Mouse (Mus musculus) c-Kit-negative CD71-positive TER-119-positive erythroid progenitor cells, embryonic 14.5 days (primary cell): ENCODE measurements around the gene Pkp4.

Source experiments
- DNase-seq: peaks from one replicate; pipeline ENCODE4 v3.0.0-alpha.2; 2013; ENCODE audit warnings: low read depth, low spot score

The Pkp4 gene

DNA sequence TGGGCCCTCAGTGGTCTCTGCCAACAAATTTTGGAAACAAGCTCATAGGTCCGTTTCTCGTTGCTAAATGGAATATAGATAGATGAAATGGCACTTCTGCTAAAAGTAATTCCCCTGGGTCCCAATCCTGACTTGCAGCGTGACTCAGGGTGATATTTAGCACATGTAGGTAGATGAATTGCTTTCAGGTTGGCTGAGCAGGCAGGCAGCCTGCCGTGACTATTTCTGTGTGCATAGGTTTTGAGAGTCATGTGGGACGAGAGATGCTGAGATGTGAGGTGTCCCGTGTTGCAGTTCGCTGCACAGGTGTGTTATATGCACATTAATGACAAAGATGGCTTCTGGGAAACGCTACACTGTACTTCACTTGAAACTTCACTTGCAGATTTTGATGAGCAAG, 111.2 kb downstream of the Pkp4 start:
- DNase-seq: no peak

DNA sequence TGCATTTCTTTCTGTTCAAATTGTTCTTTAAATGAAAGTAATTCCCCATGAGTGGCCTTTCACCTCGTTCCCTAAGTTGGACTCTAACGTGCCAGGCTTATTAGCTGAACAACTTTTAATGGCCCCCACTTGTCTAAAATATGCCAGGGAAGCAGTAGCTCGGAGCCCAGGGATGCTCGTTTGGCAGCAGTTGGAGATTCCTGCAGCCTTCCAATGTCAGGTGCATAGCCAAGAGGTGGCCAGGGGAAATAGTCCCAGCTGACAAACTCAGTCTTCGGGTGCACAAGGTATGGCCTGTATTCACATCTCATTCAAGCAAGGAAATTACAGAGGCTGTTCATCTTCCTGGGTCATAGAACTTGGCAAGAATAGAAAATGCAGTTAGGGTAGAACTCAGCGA, 112.1 kb downstream of the Pkp4 start:
- no peak for DNase-seq

DNA sequence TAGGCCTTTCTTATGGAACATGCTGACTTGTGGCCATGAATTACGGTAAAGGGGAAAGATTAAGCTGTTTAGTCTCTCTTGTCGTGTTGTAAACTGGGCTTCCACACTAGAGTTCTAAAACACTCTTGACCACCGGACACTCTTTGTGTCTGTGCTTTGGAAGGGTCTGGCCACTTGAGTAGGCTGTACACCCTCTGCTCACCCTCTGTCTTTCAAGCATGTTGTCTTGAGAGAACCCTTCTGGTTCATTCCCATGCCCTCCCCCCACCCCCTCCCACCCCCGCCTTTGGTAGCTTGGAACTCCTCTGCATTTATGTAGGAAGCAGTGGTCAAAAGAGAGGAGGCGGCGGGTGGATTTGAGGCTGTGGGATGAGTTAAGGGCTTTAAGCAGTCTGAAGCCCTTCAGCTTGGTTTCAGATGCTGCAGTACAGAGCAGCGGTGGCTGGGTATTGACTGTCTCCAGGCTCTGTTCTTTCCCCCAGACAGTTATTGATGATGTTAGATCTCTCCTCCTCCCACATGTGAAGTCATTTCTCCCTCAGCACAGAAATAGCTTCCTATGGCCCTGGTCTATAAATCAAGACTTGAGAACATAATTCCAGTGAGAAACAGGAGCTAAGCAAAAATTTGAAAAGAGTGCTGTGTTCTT, 120.4 kb downstream of the Pkp4 start:
- DNase-seq: no peak

DNA sequence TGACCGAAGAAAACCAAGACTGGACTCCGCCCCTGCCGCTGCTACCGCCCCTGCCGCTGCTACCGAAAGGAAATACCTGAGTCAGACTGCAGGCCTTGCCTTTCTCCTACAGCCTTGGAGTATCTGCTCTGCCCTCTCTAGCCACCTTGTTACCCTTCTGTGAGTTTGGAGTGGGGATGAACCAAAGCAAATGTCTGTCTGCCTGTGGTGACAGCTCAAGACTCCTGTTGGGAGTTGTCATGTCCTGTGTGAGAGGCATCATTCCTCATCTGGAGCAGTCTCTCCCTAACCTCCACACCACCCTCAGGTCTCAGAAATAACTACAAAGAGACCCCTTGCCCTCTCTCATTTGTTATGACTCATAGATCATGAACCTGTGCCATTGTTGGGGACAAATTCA, 122.3 kb downstream of the Pkp4 start:
- DNase-seq: no peak

DNA sequence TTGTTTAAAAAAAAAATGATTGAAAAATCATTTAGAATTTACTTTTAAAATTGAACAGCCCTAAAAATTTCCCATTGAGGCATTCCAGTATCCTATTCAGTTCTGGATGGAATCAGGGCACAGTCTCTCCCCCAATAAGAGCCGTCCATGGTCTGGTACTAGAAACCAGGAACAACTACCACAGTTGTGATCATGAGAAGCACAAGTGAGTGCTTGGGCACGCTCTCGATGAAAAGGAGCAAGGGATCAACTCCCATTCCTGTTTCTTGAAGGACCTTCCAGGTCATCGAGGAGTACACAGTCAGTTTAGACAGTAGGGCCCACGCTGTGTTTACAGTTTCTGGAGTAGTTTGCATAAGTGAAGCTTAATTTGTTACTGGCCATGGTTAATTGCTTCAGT, 123.6 kb downstream of the Pkp4 start:
- no peak for DNase-seq

DNA sequence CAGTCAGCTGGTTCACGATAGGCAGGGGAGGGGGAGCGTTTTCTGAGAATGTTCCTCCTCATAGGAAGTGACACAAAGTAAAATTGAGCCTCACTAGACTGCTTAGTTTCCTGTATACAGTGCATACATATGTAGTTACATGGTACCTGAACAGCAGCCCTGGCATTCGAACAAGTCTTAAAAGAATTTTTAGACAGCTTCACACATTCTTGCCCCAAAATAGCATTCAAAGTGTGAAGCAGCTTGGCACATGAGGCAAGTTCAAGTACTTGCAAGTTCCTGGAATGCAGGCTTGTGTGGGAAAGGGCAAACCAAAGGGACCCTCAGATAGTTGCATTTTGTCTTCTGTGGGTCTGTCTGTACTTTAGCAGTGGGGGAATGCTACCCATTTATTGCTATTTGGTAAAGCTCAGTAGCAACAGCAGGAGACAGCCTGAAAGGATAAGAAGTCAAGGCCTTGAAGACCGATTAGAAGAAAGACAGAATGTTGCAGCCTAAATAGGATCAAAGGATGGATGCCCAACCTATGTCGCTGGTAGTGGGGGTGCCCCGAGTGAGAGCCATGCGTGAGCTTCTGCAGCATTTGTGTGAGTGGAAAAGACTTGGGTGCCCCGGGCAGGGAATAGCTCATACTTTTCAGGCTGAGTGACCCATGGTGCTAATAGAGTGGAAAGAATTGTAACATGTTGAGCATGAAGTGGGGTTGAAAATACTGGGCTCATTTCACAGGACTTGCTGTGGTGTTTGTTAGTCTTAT, 124.3 kb downstream of the Pkp4 start:
- DNase-seq: no peak

DNA sequence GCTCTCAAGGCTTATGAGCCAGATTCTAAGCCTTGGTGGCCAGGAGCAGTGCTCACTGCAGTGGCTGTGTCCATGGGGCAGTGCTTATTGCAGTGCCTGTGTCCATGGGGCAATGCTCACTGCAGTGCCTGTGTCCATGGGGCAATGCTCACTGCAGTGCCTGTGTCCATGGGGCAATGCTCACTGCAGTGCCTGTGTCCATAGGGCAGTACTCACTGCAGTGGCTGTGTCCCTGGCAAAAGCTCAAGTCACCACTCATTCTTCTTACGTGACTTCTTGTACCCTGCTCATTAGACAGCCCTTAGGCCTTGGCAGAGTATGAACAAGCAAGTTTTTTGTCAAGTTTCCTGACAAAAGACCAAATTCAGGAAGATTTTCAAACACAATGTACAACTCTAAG, 124.9 kb downstream of the Pkp4 start:
- no peak for DNase-seq

DNA sequence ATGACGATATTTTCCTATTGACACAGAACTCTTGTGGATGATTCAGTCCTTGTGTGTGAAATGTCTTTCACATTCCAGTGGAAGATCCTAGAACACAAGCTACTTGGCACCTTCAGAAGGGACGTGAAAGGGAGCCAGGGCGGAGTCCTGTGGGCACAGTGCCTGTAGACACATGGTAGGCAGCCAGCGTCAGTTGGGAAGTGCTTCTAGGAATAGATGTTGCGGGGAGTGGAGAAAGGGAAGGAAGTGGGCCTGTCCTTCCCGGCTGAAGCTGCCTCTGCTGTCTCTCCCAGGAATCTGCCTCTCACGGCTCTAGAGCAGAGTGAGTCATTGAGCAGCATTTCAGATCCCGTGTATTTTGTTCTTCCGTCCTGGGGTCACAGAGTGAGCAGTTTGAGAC, 125.6 kb downstream of the Pkp4 start:
- no peak for DNase-seq

DNA sequence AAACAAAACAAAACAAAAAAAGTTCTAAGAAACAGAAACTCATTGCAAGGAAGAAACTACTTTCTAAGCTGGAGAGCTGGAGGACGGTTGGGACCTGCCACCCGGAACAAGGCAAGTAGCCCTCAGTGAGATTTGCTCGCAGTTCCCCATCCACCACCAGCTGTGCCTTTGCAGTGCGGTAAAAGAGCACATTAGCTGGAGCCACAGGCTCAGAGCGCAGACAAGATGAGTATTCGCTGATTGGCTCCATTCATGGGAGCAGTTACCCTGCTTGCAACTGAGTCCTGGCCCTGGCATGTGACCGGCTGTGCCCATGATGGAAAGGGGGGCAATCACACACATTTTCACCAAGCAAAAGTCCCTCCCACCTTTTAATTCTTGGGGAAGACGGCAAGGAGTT, 127.0 kb downstream of the Pkp4 start:
- DNase-seq: no peak

DNA sequence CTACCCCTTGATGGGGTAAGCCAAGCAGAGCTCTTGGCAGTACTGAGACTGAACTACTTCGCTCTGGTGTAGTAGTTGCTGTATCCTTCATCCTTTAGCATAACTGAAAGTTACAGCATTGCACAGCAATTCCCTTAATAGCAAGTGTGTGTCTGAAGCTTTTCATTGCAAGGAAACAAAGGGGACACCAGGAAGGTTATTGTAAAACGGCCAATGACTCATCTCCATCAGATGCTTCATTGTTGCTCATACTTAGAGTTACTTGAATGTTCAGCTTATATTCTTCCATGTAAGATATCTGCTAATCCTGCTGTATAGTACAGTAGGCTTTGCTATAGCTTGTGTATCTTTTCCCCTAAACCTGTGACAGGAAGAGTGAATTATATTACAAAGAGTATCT, 128.8 kb downstream of the Pkp4 start:
- DNase-seq: no peak

DNA sequence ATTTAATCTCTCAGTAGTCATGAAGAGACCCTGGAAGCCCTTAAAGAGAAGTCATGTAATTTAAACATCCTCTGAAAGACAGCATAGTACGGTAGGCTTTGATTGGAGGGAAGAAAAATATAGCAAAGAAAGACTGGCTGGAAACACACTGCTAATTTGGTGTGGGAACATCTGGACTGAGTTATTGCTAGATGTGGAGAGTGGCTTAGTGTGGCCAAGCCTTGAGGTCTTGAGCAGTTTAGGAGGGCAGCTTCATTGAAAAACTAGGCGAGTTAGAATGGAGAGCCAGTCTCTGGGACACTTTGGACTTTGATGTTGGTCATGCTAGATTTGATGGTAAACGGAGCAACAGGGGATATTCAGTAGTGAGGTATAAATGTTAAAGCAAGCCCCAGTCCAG, 129.7 kb downstream of the Pkp4 start:
- DNase-seq: no peak

DNA sequence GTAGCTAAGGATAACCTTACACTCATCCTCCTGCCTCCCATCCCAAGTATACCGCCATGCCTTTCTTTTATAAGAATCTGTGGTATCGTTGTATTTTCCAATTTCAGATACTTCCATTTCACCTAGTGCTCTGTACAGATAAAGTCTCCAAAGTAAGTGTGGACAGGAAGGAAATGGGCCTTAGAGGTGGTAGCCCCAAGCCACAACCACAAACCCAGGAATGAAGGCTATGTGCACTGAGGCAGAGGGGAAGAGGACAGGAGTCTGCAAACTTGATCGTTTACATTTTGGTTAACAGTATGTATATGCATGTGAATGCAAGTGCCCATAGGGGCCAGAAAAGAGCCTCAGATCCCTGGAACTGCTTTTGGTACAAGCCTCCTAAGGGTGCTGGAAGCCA, 139.2 kb downstream of the Pkp4 start:
- DNase-seq: no peak

DNA sequence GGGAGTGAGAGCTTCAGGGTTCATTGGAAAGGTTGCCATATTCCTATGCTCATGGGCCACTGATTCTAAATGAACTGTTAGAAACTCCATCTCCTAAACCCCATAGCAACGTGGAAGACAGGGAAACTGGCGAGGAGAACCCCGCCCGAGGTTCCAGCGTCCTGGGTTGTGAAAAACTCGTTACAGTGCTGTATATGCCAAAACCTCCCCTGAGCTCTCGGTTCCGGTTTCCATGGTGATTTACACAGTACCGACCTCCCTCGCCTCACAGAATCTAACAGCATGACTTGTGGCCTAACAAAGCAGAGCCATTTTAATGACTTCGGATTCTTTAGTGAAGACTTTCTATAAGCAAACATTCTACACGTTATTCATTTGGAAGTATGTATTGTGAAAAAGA, 141.0 kb downstream of the Pkp4 start:
- DNase-seq: no peak

DNA sequence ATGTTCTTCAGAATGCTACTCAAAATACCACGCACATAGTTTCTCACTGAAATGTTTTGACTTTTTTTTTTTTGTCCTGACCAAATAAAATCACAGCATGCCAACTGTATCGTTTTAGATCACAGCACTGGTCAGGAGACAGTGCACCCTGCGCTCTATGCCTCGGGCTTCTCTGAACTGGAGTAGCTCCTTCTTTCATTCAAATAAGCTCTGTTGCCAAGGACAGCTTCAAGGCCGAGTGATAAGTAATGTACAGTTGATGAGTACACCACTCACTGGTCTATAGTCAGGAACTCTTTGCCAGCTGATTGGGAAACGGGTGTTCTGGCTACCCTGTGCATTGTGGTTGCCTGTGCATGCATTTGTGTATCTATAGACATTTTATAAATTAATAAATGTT, 141.8 kb downstream of the Pkp4 start:
- DNase-seq: no peak

DNA sequence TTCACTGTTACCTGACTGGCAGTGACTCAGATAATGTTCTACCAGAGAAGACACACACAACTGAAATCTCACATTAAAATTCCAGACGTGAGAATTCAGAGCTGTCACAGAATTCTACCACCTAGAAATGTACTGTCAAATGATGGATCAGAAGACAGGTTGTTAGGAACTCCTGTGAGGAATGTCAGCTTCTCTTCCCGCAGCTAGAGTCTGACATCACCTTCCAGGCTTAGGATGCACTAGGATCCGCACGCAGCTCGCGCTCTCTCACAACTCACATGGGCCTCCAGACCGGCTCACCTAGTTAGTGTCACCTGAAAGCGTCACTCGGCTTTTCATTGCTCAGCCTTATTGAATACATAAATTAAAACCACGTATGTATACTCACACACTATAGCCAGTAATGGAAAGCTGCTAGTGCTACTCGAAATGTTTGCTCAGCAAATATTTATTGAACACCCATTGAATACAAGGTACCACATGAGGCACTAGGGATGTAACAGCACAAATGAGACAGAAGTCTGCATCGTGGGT, 142.9 kb downstream of the Pkp4 start:
- no peak for DNase-seq

DNA sequence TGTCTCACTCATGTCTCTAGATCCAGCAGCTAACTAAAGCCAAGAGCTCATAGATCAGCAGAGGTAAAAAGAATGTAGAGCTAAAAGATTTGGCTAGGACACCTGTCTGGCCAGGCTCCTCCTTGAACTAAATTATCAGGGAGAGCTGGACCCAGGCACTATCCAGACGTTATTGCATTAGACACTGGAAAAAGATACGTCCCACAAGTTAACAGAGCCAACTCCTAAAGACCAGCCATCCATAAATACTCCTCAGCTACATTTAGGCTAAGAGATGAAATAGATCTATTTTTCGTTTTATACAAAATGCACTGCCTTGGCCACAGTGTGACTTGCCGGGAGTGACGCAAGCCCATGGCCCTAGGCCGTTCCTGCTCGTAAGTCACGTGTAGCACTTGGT, 146.7 kb downstream of the Pkp4 start:
- no peak for DNase-seq

DNA sequence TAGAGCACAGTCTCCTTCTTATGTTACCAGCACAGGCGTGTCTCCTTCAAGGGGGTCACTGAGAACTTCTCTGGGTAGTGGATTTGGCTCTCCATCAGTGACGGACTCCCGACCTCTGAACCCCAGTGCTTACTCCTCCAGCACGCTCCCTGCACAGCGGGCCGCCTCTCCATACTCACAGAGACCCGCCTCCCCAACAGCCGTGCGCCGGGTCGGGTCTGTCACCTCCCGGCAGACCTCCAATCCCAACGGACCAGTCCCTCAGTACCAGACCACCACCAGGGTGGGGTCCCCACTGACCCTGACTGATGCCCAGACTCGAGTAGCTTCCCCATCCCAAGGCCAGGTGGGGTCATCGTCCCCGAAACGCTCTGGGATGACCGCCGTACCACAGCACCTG, 147.4 kb downstream of the Pkp4 start:
- DNase-seq: no peak

DNA sequence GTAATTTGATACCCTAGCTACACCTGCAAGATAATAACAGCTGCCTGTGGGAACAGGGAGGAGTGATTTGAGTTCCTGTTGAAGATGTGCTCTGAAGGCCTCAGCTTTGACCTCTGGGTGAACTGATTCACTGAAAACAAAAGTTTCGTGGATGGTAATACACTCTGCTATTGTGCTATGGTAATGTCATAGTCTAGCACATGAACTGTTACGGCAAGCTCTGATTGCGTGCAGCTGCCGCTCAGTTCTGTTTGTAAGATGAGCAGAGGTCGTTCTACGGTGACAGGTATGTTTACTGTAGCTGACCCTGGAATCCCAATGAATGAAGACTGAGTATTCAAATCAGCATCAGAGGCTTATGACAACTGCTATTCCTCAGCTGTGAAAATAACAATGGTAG, 152.6 kb downstream of the Pkp4 start:
- DNase-seq: no peak

DNA sequence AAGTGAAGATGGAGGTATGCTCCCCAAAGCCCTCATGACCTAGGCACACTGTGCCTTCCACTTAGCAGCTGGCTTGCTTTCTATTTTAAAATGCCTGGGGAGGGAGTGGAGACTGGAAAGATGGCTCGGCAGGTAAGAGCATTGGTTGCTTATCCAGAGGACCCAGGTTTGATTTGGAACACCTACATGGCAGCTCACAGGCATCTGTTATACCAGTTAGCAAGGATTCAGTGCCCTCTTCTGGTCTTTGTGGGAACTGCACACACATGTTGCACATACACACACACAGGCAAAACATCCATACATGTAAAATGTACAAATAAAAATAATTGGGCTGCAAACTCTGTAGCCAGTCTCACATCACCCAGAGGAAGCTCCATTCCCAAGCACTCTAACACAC, 158.0 kb downstream of the Pkp4 start:
- no peak for DNase-seq

DNA sequence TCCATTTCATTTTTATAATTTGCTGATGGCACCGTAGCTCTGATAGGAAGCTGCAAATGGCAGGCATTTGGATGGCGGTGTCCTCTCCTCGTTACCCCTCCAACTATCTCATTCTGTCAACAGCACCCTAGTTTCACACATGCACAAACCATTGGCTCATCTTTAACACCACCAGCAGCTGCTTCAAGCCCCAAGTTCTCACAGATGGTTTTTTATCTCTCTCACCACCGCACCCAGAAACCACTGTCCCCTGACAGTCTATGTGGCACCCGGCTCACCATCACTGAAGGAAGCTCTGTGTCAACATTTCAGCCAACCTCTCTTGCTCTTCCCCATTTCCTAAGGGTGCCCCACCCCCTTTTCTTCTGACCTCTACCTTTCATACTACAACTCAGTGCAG, 167.3 kb downstream of the Pkp4 start:
- no peak for DNase-seq

DNA sequence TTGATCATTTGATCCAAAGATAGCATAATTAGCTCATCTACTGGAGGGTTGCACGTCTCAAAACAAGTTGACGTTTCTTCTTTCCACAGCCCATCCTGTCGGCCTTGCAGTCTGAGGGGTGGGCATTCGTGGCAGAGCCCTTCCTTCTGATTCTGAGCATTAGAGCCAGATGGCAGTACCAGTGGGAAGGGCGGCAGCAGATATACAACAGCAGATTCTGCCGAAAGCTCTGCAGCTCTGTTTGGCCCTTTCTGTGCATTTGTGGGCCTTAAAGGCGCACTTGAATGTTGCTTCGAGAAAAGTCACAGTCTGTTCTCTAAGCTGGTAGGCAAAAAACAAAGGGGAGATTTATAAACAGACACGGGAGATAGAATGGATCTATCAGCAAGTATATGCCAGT, 170.4 kb downstream of the Pkp4 start:
- no peak for DNase-seq

DNA sequence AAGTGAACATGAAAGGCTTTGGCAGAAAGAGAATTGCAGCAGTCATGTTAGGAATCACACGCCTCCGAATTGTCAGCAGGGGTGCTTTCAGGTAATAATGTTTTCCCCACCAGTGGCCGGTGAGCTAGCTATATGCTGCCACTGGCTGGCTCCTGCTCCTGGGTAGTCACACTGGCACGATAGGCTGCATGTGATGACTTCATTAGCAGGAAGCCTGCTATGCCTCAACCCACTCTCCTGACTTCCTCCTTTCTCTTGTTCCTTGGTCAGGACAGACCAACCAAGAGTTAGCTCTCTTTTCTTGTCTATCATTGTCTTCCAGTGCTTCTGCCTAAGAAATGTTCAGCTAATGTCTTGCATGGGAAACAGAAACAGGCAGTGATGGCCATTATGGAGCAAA, 171.9 kb downstream of the Pkp4 start:
- DNase-seq: no peak

DNA sequence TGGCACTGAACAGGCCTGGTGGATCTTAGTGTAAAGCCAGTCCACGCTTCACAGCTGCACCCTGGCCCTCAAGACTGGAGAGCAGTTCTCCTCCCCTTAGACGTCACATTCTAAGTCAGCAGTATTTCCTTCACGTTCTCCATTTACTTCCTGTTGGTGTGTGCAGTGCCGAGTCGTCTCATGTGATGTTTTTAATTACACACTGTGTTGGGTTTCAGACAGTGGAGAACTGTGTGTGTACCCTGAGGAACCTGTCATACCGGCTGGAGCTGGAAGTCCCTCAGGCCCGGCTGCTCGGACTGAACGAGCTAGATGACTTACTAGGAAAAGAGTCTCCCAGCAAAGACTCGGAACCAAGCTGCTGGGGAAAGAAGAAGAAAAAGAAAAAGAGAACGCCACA, 177.9 kb downstream of the Pkp4 start:
- DNase-seq: no peak

DNA sequence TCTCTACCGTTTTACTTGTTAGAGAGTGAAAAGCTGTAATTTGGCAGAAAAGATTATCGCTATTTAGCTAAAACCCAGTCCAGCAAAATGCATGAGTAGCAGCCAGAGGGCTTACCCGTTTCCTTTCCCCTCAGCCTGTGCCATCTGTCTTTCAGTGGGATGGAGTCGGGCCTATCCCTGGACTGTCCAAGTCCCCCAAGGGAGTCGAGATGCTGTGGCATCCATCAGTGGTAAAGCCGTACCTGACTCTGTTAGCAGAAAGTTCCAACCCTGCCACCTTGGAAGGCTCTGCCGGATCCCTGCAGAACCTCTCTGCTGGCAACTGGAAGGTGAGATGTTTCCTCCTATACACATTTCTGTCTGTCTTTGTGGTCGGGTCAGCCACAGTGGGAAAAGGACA, 178.3 kb downstream of the Pkp4 start:
- DNase-seq: no peak
